Mouse (Mus musculus): ENCODE results near the gene Ctsh.
"Not testable (repeated sequence)": the region's sequence is repeated elsewhere in the genome, so short reads cannot be mapped to it uniquely, and the experiment has no call there.

Gene Ctsh

GRCm38 (mm10) chr9:90045191-90045590, 8.8 kb upstream of the Ctsh start:
- Histone ChIP-seq H3K36me3 (ENCODE audit: insufficient read depth, low read length) (no peaks in the 10 kb centered on the region), H3K4me1 (replicated peaks; ENCODE audit: low read depth, low read length) (no peaks in the 10 kb centered on the region), H3K27me3 (ENCODE audit: insufficient read depth, low read length) (no peaks in the 10 kb centered on the region), H3K9me3 (ENCODE audit: low read length) (peaks cover 63% of the 10 kb centered on the region), H3K4me3 (replicated peaks; ENCODE audit: low read length) (no peak overlapping the region)
- no peak for TF ChIP-seq CTCF (conservative IDR thresholded peaks at IDR 0.05; ENCODE audit: low read length)
- no peak for TF ChIP-seq POU5F1 (IDR thresholded peaks at IDR 0.05; ENCODE audit: borderline replicate concordance, low read length)
- TF ChIP-seq NANOG (IDR thresholded peaks at IDR 0.05; ENCODE audit: borderline replicate concordance, low read length) = no peak

GRCm38 (mm10) chr9:90047937-90048627, 5.9 kb upstream of the Ctsh start:
- Histone ChIP-seq H3K36me3 (ENCODE audit: insufficient read depth, low read length) (no peaks in the 10 kb centered on the region), H3K4me1 (replicated peaks; ENCODE audit: low read depth, low read length) (no peaks in the 10 kb centered on the region), H3K27me3 (ENCODE audit: insufficient read depth, low read length) (peaks cover under 1% of the 10 kb centered on the region; the same call in 1 of the 2 replicates), H3K4me3 (replicated peaks; ENCODE audit: low read length) (no peak overlapping the region), H3K9me3 (ENCODE audit: low read length) (peaks cover 52% of the 10 kb centered on the region)
- TF ChIP-seq NANOG (IDR thresholded peaks at IDR 0.05; ENCODE audit: borderline replicate concordance, low read length) = no peak
- no peak for TF ChIP-seq POU5F1 (IDR thresholded peaks at IDR 0.05; ENCODE audit: borderline replicate concordance, low read length)
- TF ChIP-seq CTCF (conservative IDR thresholded peaks at IDR 0.05; ENCODE audit: low read length) = no peak

GRCm38 (mm10) chr9:90054371-90055145, 606 bp downstream of the Ctsh start:
- TF ChIP-seq CTCF (conservative IDR thresholded peaks at IDR 0.05; ENCODE audit: low read length) = no peak; the same call in 1 of the 2 replicates
- TF ChIP-seq POU5F1 (IDR thresholded peaks at IDR 0.05; ENCODE audit: borderline replicate concordance, low read length) = no peak
- no peak for TF ChIP-seq NANOG (IDR thresholded peaks at IDR 0.05; ENCODE audit: borderline replicate concordance, low read length)
- peak overlapping the region; percentile 78 for H3K4me3 ChIP-seq (replicated peaks; ENCODE audit: low read length)
- H3K36me3 ChIP-seq (ENCODE audit: insufficient read depth, low read length) = no peaks in the 10 kb centered on the region
- peaks cover 27% of the 10 kb centered on the region for H3K27me3 ChIP-seq (ENCODE audit: insufficient read depth, low read length)
- H3K9me3 ChIP-seq (ENCODE audit: low read length) = peaks cover 3% of the 10 kb centered on the region; the same call in 1 of the 2 replicates
- 0 out of 2 replicates have a peak, but pooled peaks cover 5% of the 10 kb centered on the region for H3K4me1 ChIP-seq (replicated peaks; ENCODE audit: low read depth, low read length)

- Histone ChIP-seq H3K4me1 (replicated peaks; ENCODE audit: low read depth, low read length) (0 out of 2 replicates have a peak, but pooled peaks cover 5% of the 10 kb centered on the region), H3K36me3 (ENCODE audit: insufficient read depth, low read length) (no peaks in the 10 kb centered on the region), H3K9me3 (ENCODE audit: low read length) (peaks cover 3% of the 10 kb centered on the region; the same call in 1 of the 2 replicates), H3K4me3 (replicated peaks; ENCODE audit: low read length) (no peak overlapping the region), H3K27me3 (ENCODE audit: insufficient read depth, low read length) (peaks cover 27% of the 10 kb centered on the region)
- TF ChIP-seq POU5F1 (IDR thresholded peaks at IDR 0.05; ENCODE audit: borderline replicate concordance, low read length) = no peak
- no peak for TF ChIP-seq CTCF (conservative IDR thresholded peaks at IDR 0.05; ENCODE audit: low read length)
- no peak for TF ChIP-seq NANOG (IDR thresholded peaks at IDR 0.05; ENCODE audit: borderline replicate concordance, low read length)
Observed at GRCm38 (mm10) chr9:90055409-90055808, 1.5 kb downstream of the Ctsh start.

- H3K4me3 ChIP-seq (replicated peaks; ENCODE audit: low read length) = no peak overlapping the region
- H3K4me1 ChIP-seq (replicated peaks; ENCODE audit: low read depth, low read length) = 0 out of 2 replicates have a peak, but pooled peaks cover 5% of the 10 kb centered on the region
- no peaks in the 10 kb centered on the region for H3K36me3 ChIP-seq (ENCODE audit: insufficient read depth, low read length)
- no peaks in the 10 kb centered on the region for H3K9me3 ChIP-seq (ENCODE audit: low read length)
- peaks cover 27% of the 10 kb centered on the region for H3K27me3 ChIP-seq (ENCODE audit: insufficient read depth, low read length)
- no peak for TF ChIP-seq POU5F1 (IDR thresholded peaks at IDR 0.05; ENCODE audit: borderline replicate concordance, low read length)
- no peak for TF ChIP-seq NANOG (IDR thresholded peaks at IDR 0.05; ENCODE audit: borderline replicate concordance, low read length)
- TF ChIP-seq CTCF (conservative IDR thresholded peaks at IDR 0.05; ENCODE audit: low read length) = no peak
Observed at GRCm38 (mm10) chr9:90055911-90056310, 2.0 kb downstream of the Ctsh start.

- Histone ChIP-seq H3K9me3 (ENCODE audit: low read length) (no peaks in the 10 kb centered on the region), H3K4me3 (replicated peaks; ENCODE audit: low read length) (no peak overlapping the region), H3K36me3 (ENCODE audit: insufficient read depth, low read length) (no peaks in the 10 kb centered on the region), H3K4me1 (replicated peaks; ENCODE audit: low read depth, low read length) (0 out of 2 replicates have a peak, but pooled peaks cover 5% of the 10 kb centered on the region), H3K27me3 (ENCODE audit: insufficient read depth, low read length) (peaks cover 27% of the 10 kb centered on the region)
- TF ChIP-seq CTCF (conservative IDR thresholded peaks at IDR 0.05; ENCODE audit: low read length) (no peak), NANOG (IDR thresholded peaks at IDR 0.05; ENCODE audit: borderline replicate concordance, low read length) (no peak), POU5F1 (IDR thresholded peaks at IDR 0.05; ENCODE audit: borderline replicate concordance, low read length) (no peak)
Observed at GRCm38 (mm10) chr9:90056716-90057115, 2.8 kb downstream of the Ctsh start.

GRCm38 (mm10) chr9:90059828-90060573, 6.0 kb downstream of the Ctsh start:
- no peaks in the 10 kb centered on the region for H3K9me3 ChIP-seq (ENCODE audit: low read length)
- TF ChIP-seq NANOG (IDR thresholded peaks at IDR 0.05; ENCODE audit: borderline replicate concordance, low read length) = no peak
- no peak for TF ChIP-seq POU5F1 (IDR thresholded peaks at IDR 0.05; ENCODE audit: borderline replicate concordance, low read length)
- TF ChIP-seq CTCF (conservative IDR thresholded peaks at IDR 0.05; ENCODE audit: low read length) = no peak
- no peaks in the 10 kb centered on the region for H3K36me3 ChIP-seq (ENCODE audit: insufficient read depth, low read length)
- H3K4me3 ChIP-seq (replicated peaks; ENCODE audit: low read length) = no peak overlapping the region
- peaks cover 10% of the 10 kb centered on the region for H3K27me3 ChIP-seq (ENCODE audit: insufficient read depth, low read length)
- 0 out of 2 replicates have a peak, but pooled peaks cover under 1% of the 10 kb centered on the region for H3K4me1 ChIP-seq (replicated peaks; ENCODE audit: low read depth, low read length)

GRCm38 (mm10) chr9:90060574-90060875, 6.6 kb downstream of the Ctsh start:
- Histone ChIP-seq H3K9me3 (ENCODE audit: low read length) (no peaks in the 10 kb centered on the region), H3K36me3 (ENCODE audit: insufficient read depth, low read length) (no peaks in the 10 kb centered on the region), H3K4me1 (replicated peaks; ENCODE audit: low read depth, low read length) (no peaks in the 10 kb centered on the region), H3K27me3 (ENCODE audit: insufficient read depth, low read length) (peaks cover 14% of the 10 kb centered on the region), H3K4me3 (replicated peaks; ENCODE audit: low read length) (no peak overlapping the region)
- no peak for TF ChIP-seq NANOG (IDR thresholded peaks at IDR 0.05; ENCODE audit: borderline replicate concordance, low read length)
- TF ChIP-seq POU5F1 (IDR thresholded peaks at IDR 0.05; ENCODE audit: borderline replicate concordance, low read length) = no peak
- TF ChIP-seq CTCF (conservative IDR thresholded peaks at IDR 0.05; ENCODE audit: low read length) = no peak

- H3K36me3 ChIP-seq (ENCODE audit: insufficient read depth, low read length); H3K4me1 ChIP-seq (replicated peaks; ENCODE audit: low read depth, low read length); H3K9me3 ChIP-seq (ENCODE audit: low read length); H3K4me3 ChIP-seq (replicated peaks; ENCODE audit: low read length): not testable (repeated sequence)
- H3K27me3 ChIP-seq (ENCODE audit: insufficient read depth, low read length) = peaks cover 11% of the 10 kb centered on the region
Observed at GRCm38 (mm10) chr9:90060932-90061331, 7.0 kb downstream of the Ctsh start.
